Mouse (Mus musculus): ENCODE measurements at regions not wholly inside any gene's neighbourhood (a gene's known extent, or its start where the extent isn't known, plus 50 kb on each side); places are given as distances from the start of the nearest gene placed in this dataset.

DNA sequence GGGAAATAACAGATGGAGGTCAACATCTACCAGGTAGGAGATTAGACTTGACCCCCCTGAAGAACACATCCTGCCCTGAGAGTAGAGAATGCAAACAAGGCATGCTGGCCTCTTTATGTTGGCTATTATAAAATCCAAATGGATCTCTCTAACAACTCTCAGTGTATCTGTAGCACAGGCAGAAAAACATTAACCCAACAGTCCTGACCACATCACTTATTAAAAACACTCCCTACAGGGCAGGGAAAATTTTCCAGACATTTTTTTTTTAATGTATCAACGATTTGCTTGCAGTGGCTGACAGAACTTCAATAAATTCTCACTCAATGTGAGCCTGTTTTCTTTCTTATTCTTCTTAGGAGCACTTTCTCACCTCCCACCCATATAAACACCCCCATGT lies 511.4 kb downstream of the Cdk5rap2 start:
- H3K27ac ChIP-seq (replicated peaks; ENCODE audit: low read depth, low read length) = no peak overlapping the region
- H3K4me1 ChIP-seq (ENCODE audit: control insufficient read depth, insufficient read depth, insufficient read length, low read length) = no peaks in the 10 kb centered on the region
- no peak overlapping the region for H3K4me3 ChIP-seq (ENCODE audit: insufficient read depth, low read depth, low read length)

DNA sequence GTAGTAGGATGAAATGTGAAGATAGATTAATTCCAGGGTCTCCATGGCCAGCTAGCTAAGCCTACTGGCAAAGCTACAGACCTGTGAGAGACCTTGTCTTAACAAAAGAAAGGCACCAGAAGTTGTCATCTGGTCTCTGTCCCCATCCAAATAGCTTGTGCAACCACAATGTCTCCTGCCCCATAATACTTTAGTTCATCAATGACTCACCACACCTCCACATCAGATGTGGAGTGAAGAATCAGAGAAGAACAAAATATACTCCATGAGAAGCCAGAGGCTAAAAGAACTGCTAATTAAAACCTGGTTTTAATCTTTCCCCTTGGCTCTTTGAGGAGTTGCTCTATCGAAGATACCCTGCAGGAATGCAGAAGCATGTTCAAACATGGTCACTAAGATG lies 514.1 kb downstream of the Cdk5rap2 start:
- no peak overlapping the region for H3K4me3 ChIP-seq (ENCODE audit: insufficient read depth, low read depth, low read length)
- H3K27ac ChIP-seq (replicated peaks; ENCODE audit: low read depth, low read length) = no peak overlapping the region
- H3K4me1 ChIP-seq (ENCODE audit: control insufficient read depth, insufficient read depth, insufficient read length, low read length) = no peaks in the 10 kb centered on the region

- no peaks in the 10 kb centered on the region for H3K4me1 ChIP-seq (ENCODE audit: control insufficient read depth, insufficient read depth, insufficient read length, low read length)
- no peak overlapping the region for H3K4me3 ChIP-seq (ENCODE audit: insufficient read depth, low read depth, low read length)
- no peak overlapping the region for H3K27ac ChIP-seq (replicated peaks; ENCODE audit: low read depth, low read length)
These were observed 517.4 kb downstream of the Cdk5rap2 start for GRCm38 (mm10) chr4:69892829-69893175.

DNA sequence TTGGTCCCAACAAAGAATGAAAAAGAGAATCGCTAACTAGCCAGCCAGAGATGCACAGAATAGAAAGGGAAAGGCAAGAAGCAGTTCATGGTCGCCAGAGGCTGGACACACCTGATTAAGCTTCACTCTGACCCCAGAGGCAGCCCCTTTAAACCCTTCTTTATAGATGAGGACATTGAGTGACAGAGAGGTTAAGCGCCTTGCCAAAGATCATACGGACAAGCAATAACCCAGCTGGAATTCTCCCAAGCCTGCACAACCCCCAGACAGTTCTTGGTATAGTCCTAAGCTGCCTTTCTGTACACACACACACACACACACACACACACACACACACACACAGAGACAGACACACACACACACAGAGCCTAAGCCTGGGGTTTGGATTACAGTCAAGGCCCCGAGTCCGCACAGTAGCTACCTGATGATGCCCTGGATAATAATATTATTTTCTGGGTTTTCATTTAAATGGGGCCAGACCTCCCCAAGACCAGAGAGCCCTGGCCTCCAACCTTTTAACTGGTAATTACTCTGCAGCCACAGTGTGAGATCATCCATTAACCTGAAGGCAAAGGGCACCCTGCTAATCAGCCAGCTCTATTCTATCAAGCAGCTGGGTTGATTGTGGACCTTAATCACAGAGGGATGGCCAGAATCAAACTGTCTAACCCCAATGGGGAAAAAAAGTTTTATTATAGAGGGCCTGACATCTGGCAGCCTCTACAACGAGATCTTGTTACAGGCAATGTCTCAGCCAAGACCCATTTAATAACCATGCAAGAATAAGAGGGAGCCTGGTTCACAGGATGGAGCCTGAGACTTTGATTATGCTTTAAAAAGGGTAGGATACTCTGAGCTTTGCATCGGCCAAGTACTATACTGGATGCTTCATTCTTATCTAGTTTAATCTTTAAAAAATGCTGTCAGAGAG lies 518.1 kb downstream of the Cdk5rap2 start:
- Histone ChIP-seq H3K4me1 (ENCODE audit: control insufficient read depth, insufficient read depth, insufficient read length, low read length) (no peaks in the 10 kb centered on the region), H3K4me3 (ENCODE audit: insufficient read depth, low read depth, low read length) (no peak overlapping the region), H3K27ac (replicated peaks; ENCODE audit: low read depth, low read length) (no peak overlapping the region)

DNA sequence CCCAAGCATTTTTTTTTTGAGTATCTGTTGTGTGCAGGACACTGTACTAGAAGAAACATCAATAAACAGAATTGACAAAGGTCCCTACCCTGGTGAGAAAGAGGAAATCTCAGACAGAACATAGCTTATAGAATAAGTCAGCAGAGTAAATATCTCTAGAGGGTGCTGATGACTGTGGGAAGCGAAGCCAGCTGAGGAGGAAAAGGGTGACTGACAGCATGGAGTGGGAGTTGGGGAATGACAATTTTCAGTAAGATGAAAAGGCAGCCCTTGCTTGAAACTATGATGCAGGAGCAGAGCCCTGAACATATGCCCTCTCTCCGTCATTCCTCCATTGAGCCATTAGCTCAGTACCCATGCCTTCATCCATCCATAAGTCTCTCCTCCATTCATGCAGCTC lies 519.6 kb downstream of the Cdk5rap2 start:
- no peaks in the 10 kb centered on the region for H3K4me1 ChIP-seq (ENCODE audit: control insufficient read depth, insufficient read depth, insufficient read length, low read length)
- no peak overlapping the region for H3K4me3 ChIP-seq (ENCODE audit: insufficient read depth, low read depth, low read length)
- H3K27ac ChIP-seq (replicated peaks; ENCODE audit: low read depth, low read length) = no peak overlapping the region

- Histone ChIP-seq H3K4me3 (ENCODE audit: insufficient read depth, low read depth, low read length) (no peak overlapping the region), H3K4me1 (ENCODE audit: control insufficient read depth, insufficient read depth, insufficient read length, low read length) (no peaks in the 10 kb centered on the region), H3K27ac (replicated peaks; ENCODE audit: low read depth, low read length) (no peak overlapping the region)
These were observed 520.2 kb downstream of the Cdk5rap2 start for GRCm38 (mm10) chr4:69889931-69890634.

DNA sequence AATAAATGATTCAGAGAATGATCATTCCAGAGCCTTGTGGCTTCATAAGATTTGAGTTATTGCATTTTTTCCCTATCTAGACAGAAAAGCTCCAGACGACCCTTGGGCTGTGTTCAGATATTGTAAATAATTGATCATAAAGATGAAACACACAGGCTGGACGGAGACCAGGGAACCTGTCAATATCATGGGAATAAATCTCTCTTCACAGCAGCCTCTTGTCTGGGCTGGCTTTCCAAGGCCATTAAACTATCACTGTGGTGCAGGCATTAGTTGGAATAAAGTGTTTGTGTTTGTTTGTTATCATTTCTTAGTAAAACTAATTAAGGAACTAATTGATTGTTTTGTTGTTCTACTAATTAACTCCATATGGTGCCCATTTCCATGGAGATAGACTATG lies 533.5 kb downstream of the Cdk5rap2 start:
- no peak overlapping the region for H3K27ac ChIP-seq (replicated peaks; ENCODE audit: low read depth, low read length)
- no peaks in the 10 kb centered on the region for H3K4me1 ChIP-seq (ENCODE audit: control insufficient read depth, insufficient read depth, insufficient read length, low read length)
- no peak overlapping the region for H3K4me3 ChIP-seq (ENCODE audit: insufficient read depth, low read depth, low read length)

DNA sequence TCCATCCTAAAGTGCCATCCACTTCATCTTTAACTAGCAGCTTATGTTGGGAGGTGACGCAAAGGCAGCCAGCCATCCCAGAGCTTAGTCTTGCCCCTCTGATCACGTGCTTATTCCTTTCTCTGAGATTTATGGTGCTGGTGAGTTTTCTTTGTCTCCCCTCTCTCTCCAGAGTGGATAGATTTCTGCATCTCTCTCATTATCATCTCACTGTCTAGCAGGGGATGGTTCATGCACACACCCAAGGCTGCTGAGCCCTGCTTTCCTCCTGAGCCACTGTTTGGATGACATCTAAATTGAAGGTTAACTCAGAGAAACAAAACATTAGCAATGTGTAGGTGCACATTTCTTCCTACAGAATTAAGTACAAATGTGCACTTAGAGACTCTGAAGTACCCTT lies 539.6 kb downstream of the Cdk5rap2 start:
- Histone ChIP-seq H3K4me3 (ENCODE audit: insufficient read depth, low read depth, low read length) (no peak overlapping the region), H3K4me1 (ENCODE audit: control insufficient read depth, insufficient read depth, insufficient read length, low read length) (no peaks in the 10 kb centered on the region), H3K27ac (replicated peaks; ENCODE audit: low read depth, low read length) (no peak overlapping the region)

- no peak overlapping the region for H3K4me3 ChIP-seq (ENCODE audit: insufficient read depth, low read depth, low read length)
- H3K4me1 ChIP-seq (ENCODE audit: control insufficient read depth, insufficient read depth, insufficient read length, low read length) = no peaks in the 10 kb centered on the region
- H3K27ac ChIP-seq (replicated peaks; ENCODE audit: low read depth, low read length) = no peak overlapping the region
These were observed 555.2 kb downstream of the Cdk5rap2 start for GRCm38 (mm10) chr4:69855001-69855400.

- Histone ChIP-seq H3K4me3 (ENCODE audit: insufficient read depth, low read depth, low read length) (no peak overlapping the region), H3K4me1 (ENCODE audit: control insufficient read depth, insufficient read depth, insufficient read length, low read length) (no peaks in the 10 kb centered on the region), H3K27ac (replicated peaks; ENCODE audit: low read depth, low read length) (no peak overlapping the region)
These were observed 557.6 kb downstream of the Cdk5rap2 start for GRCm38 (mm10) chr4:69852637-69853036.

DNA sequence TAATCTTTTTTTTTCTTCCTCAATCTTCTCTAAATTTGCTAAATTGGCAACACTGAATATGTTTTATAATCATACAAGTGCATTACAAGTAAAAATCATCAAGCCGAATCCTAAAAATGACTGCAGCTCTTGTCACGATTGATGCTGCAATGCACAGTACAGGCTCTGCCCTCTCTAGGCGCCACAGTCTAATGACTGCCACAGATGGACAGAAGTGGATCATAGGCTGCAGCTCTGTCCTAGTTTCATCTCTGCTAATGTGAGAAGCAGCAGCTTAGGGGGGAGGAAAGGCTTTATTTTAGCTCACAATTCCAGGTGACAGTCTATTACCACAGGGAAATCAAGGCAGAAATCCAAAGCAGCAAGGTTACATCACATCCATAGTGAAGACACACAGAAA lies 560.8 kb downstream of the Cdk5rap2 start:
- Histone ChIP-seq H3K4me3 (ENCODE audit: insufficient read depth, low read depth, low read length) (no peak overlapping the region), H3K27ac (replicated peaks; ENCODE audit: low read depth, low read length) (no peak overlapping the region), H3K4me1 (ENCODE audit: control insufficient read depth, insufficient read depth, insufficient read length, low read length) (no peaks in the 10 kb centered on the region)

DNA sequence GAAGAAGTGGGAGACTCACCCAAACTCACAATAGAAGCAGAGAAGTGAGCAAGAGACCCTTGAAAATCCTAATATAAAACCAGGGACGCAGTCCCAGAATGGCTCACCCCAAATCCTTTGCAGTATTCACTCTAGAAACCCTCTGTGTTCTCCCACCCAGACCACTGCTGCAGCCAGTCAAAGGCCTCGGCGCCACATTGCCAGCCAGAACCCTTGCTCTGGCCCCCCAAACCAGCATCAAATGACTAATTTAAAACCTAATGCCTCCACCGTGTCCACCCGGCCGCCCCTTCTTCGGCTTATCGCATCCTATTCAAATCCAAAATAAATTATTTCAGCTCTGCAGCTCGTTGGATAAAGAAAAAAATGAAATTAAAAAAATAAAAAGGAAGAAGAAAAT lies 570.4 kb downstream of the Cdk5rap2 start:
- H3K4me1 ChIP-seq (ENCODE audit: control insufficient read depth, insufficient read depth, insufficient read length, low read length) = no peaks in the 10 kb centered on the region
- H3K27ac ChIP-seq (replicated peaks; ENCODE audit: low read depth, low read length) = no peak overlapping the region
- H3K4me3 ChIP-seq (ENCODE audit: insufficient read depth, low read depth, low read length) = no peak overlapping the region

- Histone ChIP-seq H3K27ac (replicated peaks; ENCODE audit: low read depth, low read length) (no peak overlapping the region), H3K4me3 (ENCODE audit: insufficient read depth, low read depth, low read length) (no peak overlapping the region), H3K4me1 (ENCODE audit: control insufficient read depth, insufficient read depth, insufficient read length, low read length) (no peaks in the 10 kb centered on the region)
These were observed 571.3 kb downstream of the Cdk5rap2 start for GRCm38 (mm10) chr4:69838940-69839339.

GRCm38 (mm10) chr4:69824903-69825268 lies 585.4 kb downstream of the Cdk5rap2 start:
- Histone ChIP-seq H3K4me3 (ENCODE audit: insufficient read depth, low read depth, low read length) (no peak overlapping the region), H3K4me1 (ENCODE audit: control insufficient read depth, insufficient read depth, insufficient read length, low read length) (peaks cover 7% of the 10 kb centered on the region), H3K27ac (replicated peaks; ENCODE audit: low read depth, low read length) (no peak overlapping the region)

DNA sequence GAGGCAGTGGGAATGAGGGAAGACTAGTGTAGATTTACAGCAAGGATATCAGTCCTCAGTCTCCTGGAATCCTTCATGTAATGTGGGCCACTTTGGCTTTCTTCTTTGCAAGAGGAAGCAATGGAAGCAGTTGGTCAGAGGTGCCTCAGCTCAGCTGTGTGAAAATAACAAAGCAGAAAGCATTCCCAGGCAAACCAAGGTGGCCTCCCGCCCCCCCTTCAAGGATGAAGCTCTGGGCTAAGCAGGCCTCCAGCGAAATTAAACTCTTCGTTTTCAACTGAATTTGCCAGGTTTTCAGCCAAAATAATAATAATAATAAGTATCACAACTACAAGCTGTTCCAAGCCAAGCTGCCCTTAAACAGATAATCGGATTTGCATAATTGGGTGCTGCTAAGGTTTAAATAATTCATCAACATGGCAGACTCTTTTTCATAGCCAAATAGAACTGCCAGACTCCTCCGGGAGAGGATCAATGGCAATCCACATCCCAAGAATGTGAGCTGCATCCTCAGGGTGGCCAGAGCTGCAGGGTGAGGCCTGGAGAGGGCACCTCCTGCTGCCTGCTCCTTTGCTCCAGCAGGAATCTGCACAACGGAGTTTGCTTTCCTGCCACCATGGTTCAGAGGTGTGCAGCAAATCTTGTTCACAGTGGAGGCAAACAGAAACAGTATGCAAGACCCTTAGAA lies 585.9 kb downstream of the Cdk5rap2 start:
- Histone ChIP-seq H3K4me1 (ENCODE audit: control insufficient read depth, insufficient read depth, insufficient read length, low read length) (peaks cover 7% of the 10 kb centered on the region), H3K4me3 (ENCODE audit: insufficient read depth, low read depth, low read length) (no peak overlapping the region), H3K27ac (replicated peaks; ENCODE audit: low read depth, low read length) (peak overlapping the region; percentile 96)
